Mouse (Mus musculus): ENCODE results near the gene Akt1s1.

GRCm38 (mm10) chr7:44840426-44840825, 8.4 kb upstream of the Akt1s1 start:
- no peak for TF ChIP-seq POLR2A (IDR thresholded peaks at IDR 0.05; ENCODE audit: low read depth, low read length)
- no peak for TF ChIP-seq CTCF (IDR thresholded peaks at IDR 0.05; ENCODE audit: extremely low read depth, insufficient read length, insufficient replicate concordance, low read depth, low read length)
